Mouse (Mus musculus): ENCODE measurements at regions not wholly inside any gene's neighbourhood (a gene's known extent, or its start where the extent isn't known, plus 50 kb on each side); places are given as distances from the start of the nearest gene placed in this dataset.

DNA sequence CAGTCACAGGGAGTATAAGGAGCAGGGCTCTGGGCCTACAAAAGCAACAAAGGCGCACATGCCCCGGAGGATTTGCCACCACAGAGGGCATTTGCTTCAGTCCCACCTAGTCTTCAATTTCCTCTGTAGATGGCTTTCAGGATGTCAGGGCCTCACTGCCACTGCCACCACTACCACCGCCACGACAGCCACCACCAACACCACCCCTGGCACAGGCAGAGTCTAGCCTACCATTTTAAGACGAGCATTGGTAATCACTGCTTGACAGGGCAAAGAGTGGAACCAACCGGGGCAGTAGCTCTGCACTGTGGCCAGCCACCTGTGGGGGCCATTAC is 132.3 kb upstream of the Zfp703 start:
- DNase-seq (ENCODE audit: low read depth): no peak

DNA sequence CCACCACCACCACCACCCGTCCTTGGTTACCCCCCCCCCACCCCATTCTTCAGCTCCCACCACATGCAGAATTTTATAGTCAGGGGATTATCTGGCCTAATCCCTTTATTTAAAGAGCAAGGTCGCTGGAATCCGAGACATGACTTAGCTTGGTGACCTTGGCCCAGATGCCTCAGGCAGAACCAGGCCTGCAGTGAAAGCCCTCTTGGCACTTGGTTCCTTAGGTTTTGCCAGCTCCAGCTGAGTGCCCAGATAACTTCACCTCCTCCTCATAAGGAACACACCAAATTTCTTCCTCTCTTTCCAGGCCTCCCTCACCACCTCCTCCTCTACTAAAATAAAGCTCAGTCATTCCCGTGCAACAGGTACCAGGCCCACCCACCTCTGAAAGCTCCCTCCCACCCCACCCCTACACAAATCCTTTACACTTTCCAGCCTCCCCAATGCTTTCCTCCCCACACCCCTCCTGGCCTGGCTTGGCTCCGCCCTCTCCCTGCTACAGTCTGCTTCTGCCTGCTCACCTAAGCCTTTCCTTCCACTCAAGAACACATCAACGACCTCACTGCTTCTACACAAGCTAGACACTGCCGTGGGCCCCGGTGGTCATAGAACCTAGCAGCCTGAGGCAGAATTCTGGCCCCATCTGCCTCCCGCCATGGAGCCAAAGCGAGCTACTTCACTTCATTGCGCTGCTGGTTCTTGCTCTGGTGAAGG is 131.5 kb upstream of the Zfp703 start:
- DNase-seq (ENCODE audit: low read depth): no peak

- DNase-seq (ENCODE audit: low read depth): no peak
Observed at GRCm38 (mm10) chr8:26847009-26847408, 130.1 kb upstream of the Zfp703 start.

DNA sequence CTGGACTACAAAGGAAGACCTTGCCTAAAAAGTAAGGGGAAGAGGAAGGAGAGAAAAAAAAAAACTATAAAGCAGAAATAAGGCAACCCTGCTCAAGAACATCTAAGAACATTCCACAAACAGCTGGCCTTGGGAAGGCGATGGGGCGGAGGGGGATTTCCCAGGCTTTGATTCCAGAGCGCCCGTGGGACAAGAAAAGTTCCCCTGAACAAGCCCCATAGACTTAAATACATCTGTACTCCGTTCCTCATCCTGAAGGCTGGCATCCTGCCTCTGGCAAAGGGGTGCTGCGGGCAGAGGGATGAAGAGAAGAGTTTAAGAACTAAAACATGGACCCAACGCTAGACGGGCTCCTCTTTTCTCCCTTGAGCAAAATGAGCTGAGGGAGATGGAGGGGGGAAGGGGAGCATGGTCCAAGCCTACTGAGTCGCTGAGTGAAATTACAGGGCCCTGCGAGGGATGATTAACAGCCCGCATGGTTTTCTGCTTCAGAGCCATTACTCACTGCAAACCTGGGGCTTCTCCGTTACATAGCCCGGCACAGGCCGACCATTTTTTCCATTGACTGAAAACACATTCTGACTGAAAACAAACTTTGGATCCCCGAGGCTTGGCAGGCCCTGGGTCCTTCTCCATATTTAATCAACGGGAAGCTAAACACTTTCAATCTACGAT is 128.9 kb upstream of the Zfp703 start:
- no peak for DNase-seq (ENCODE audit: low read depth)

DNA sequence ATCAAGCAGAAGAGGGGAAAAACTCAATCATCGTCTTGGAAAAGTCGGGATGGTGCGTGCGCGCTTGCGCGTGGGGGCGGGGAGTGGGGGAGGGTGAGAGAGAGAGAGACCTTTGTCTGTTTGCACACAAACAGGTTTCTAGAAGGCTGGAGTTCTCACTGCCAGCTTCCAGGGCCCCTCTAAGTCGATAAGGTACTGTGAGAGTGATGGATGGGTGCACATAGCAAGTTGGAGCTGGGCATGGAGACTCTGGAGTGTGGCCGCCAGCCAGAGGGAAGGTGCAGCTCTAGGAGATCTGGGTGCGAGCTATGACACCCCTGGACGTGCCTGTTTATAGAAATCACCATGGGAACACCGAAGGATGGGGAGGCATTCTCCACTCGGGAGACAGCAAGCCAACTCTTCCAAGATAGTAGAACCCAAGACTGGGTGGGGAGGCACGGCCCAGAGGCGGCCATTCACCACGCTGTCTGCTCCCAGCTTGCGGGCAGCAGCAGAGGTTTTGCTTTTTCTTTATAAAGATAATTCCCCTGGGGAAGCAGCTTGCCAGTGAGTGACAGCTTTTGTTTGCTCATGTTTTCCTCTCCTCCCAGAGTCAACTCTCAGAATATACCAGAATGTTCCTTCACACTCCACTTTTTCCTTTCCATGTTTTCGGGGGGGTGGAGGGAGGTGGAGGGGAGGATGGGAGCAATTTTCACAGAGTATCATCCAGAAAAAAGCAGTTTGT is 128.0 kb upstream of the Zfp703 start:
- DNase-seq (ENCODE audit: low read depth): no peak

- no peak for DNase-seq (ENCODE audit: low read depth)
Observed at GRCm38 (mm10) chr8:26851871-26852800, 125.0 kb upstream of the Zfp703 start.

- DNase-seq (ENCODE audit: low read depth): no peak
Observed at GRCm38 (mm10) chr8:26852921-26853320, 124.2 kb upstream of the Zfp703 start.

- DNase-seq (ENCODE audit: low read depth): no peak
Observed at GRCm38 (mm10) chr8:26854557-26855238, 122.4 kb upstream of the Zfp703 start.

DNA sequence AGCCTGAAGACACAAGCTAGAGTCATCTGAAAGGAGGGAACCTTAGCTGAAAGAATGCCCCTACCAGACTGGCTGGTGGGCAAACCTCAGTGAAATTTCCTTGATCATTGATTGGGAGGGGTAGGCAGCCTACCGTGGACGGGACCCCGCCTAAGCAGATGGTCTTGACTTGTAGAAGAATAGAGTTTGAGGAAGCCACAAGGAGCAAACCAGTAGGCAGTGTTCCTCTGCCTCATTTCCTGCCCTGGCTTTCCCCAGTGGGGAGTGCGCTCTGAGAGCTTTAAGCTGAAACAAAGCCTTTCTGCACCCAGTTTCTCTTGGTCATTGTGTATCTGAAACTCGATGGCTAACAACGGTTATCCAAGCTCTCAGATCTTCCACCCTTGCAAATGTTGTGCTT is 121.9 kb upstream of the Zfp703 start:
- DNase-seq (ENCODE audit: low read depth): no peak

- DNase-seq (ENCODE audit: low read depth): no peak
Observed at GRCm38 (mm10) chr8:26864571-26864970, 112.6 kb upstream of the Zfp703 start.

DNA sequence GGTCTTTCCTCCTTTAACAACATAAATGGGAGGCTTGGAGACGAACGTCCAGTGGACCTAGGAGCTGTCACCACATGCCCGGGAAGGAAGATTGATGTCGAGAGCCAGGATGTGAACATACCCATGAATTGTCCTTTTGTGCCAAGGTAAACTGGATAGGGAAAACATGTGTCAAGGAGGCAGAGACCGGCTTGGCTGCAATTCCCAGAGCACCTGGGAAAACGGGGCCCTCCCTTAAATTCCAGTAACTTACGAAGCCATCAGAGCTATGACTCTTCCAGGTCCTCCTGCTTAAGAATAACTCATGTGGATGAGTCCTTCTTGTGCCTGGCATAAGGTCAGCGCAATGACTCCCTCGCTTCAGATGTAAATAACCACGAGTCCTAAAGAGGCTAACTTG is 112.2 kb upstream of the Zfp703 start:
- peak; percentile 13 for DNase-seq (ENCODE audit: low read depth)

DNA sequence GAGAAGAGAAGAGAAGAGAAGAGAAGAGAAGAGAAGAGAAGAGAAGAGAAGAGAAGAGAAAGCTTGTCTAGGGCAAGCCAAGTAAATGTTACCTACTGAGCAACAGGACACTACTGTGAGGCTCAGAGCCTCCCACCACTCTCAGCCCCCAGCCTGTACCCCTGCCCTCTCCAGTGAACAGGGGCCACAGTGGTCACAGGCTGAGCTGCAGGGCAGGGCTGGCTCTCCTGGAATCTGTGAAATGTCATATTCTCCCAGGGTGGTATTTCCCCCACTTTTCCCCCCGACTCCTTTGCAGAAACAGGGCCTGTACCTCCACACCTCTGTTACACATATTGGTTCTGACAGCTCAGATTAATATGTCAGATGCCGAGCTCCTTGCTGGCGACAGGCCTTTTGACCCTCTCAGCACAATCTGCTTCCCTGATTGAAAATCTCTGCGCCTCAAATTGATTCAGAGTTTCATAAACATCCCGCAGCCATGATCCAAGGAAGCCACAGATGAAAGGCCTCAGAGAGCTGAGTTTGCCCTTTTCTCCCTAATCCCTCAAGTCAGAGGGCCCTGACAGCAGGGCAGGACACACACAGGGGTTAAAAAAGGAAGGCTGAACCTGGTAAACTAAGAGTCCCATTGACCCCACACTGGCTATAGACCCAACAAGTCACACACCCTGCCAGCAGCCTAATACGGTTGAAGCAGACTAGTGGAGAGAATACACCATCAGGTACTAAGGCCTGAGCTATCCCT is 108.8 kb upstream of the Zfp703 start:
- no peak for DNase-seq (ENCODE audit: low read depth)

GRCm38 (mm10) chr8:26868849-26869110 is 108.3 kb upstream of the Zfp703 start:
- no peak for DNase-seq (ENCODE audit: low read depth)

DNA sequence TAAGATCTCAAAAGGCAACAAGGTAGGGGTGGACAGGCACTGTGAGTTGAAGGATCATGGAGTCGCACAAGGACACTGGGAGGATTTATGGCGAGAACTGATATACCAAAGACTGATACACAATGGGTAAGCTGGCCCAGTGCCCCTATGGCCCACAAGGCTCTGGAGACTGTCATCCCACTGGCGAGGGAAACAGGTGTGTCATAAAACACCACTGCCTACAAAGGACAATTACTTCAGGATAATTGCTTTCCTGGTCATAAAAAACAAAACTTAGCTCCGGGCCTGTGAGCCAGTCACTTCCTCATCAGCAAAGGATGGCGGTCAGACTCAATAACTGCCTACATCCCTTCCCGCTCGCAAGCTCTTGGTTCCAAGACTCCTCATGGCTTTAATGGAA is 105.3 kb upstream of the Zfp703 start:
- no peak for DNase-seq (ENCODE audit: low read depth)

GRCm38 (mm10) chr8:26872382-26872781 is 104.7 kb upstream of the Zfp703 start:
- no peak for DNase-seq (ENCODE audit: low read depth)

- no peak for DNase-seq (ENCODE audit: low read depth)
Observed at GRCm38 (mm10) chr8:26872815-26873214, 104.3 kb upstream of the Zfp703 start.

DNA sequence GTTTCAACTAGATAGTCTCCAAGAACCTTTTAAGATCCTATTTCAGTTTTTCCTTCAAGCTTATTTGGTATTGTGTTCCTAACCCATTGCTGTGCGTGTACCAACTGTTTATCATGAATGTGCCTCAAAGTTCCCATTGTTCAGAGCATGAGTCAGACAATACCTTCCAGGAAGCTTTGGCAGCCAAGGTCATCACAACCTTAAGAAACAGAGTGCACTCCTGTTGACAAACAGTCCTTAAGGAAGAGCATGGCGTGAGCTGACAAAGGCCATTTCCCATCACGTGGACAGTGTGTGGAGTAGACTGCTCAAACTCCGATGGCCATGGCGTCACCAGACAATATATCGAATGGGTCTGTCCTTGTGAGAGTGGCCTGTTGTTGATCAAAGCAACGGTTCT is 96.9 kb upstream of the Zfp703 start:
- no peak for DNase-seq (ENCODE audit: low read depth)

- DNase-seq (ENCODE audit: low read depth): no peak
Observed at GRCm38 (mm10) chr8:26881268-26882120, 95.6 kb upstream of the Zfp703 start.

GRCm38 (mm10) chr8:26882616-26883015 is 94.5 kb upstream of the Zfp703 start:
- DNase-seq (ENCODE audit: low read depth): no peak

DNA sequence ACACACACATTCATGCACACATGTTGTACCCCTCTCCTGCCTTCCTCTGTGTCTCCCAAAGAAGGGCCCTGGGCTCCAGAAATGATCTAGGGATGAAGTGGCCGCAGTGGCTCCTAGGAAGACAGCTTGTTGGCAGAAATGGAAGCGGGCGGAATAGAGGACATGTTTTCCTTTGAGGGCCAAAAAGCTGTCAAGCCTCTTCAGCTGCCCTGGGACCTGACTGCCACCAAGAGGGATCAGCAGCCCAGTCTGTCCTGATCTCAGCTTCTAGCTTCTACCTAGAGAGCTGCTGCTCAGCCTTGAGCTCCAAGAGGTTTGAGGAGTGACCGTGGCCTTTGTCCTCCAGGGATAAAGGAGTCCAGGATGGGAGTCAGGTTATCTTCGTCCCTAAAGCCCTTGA is 93.8 kb upstream of the Zfp703 start:
- DNase-seq (ENCODE audit: low read depth): no peak

All from NIH3T3 (cell line).